Mouse (Mus musculus): Measurements from ENCODE around the gene Crybg1. TPM values are rescaled to one million over a fixed set of nuclear protein-coding genes. Genes with fewer than 3 reads are reported as not detected.

Gene Crybg1
- total and polyA plus RNA-seq, 3 experiments: 3.9 to 6.6 (median 5.2) TPM

DNA sequence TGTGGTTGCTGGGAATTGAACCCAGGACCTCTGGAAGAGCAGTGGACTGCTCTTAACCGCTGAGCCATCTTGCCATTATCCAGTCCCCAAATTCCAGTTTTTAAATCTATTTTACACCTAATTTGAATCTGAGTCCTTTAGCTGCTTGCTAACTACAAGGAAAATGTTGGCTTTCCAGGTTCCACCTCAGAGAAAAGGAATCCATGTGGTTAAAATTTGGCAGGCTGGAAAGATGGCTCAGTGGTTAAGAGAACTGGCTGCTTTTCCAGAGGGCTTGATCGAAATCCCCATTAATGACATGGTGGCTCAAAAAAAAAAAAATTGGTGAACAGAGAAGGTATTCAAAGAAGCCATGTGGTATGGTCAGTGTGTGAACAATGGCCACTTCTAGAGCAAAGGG is 1.8 kb upstream of the Crybg1 start:
- no peak for TF ChIP-seq TBP (conservative IDR thresholded peaks at IDR 0.05; ENCODE audit: low read depth, low read length)
- TF ChIP-seq JUN (IDR thresholded peaks at IDR 0.05; ENCODE audit: insufficient read depth, low read depth, low read length): no peak
- no peak for TF ChIP-seq RCOR1 (conservative IDR thresholded peaks at IDR 0.05; ENCODE audit: low read depth, low read length)
- TF ChIP-seq USF1 (IDR thresholded peaks at IDR 0.05; ENCODE audit: low read depth, low read length): no peak
- TF ChIP-seq MEF2A (IDR thresholded peaks at IDR 0.05; ENCODE audit: borderline replicate concordance, low read depth, low read length): no peak
- TF ChIP-seq EP300 (IDR thresholded peaks at IDR 0.05; ENCODE audit: low read length): no peak
- no peak for TF ChIP-seq TCF12 (IDR thresholded peaks at IDR 0.05; ENCODE audit: low read depth, low read length)
- Histone ChIP-seq H3K36me3 (replicated peaks in 1 of 2; ENCODE audit: control insufficient read depth in 1 of 2, insufficient read depth in 1 of 2, low read length in 1 of 2) (no peaks in the 10 kb centered on the region), H3K4me3 (replicated peaks in 1 of 3; ENCODE audit: low read depth in 2 of 3, low read length in 2 of 3, poor library complexity in 1 of 3) (no peak overlapping the region), H3K4me2 (ENCODE audit: insufficient read depth, low read depth, poor library complexity, severe bottlenecking) (no peak overlapping the region), H3K9ac (ENCODE audit: insufficient read depth, low read depth) (no peak overlapping the region), H3K79me2 (replicated peaks; ENCODE audit: control insufficient read depth, extremely low read depth, insufficient read depth, poor library complexity, severe bottlenecking) (no peaks in the 10 kb centered on the region), H3K4me1 (ENCODE audit: control insufficient read depth in 1 of 2, insufficient read depth in 2 of 2) (no peaks in the 10 kb centered on the region), H3K9me3 (replicated peaks; ENCODE audit: low read length) (no peaks in the 10 kb centered on the region), H3K27ac (ENCODE audit: insufficient read depth, low read depth) (no peak overlapping the region), H3K27me3 (replicated peaks) (no peaks in the 10 kb centered on the region)
- DNase-seq (ENCODE audit: extremely low read depth): no peak
- in situ Hi-C loops (cut with MboI; ENCODE audit: low pct_ligation_motif_present, low pct_unique_long_range_greater_than_20kb, low sequenced_read_pairs) (no loop called here), dilution Hi-C loops (cut with MboI; ENCODE audit: extremely low pct_ligation_motif_present, extremely low pct_unique_long_range_greater_than_20kb, low sequenced_read_pairs) (no loop called here)

DNA sequence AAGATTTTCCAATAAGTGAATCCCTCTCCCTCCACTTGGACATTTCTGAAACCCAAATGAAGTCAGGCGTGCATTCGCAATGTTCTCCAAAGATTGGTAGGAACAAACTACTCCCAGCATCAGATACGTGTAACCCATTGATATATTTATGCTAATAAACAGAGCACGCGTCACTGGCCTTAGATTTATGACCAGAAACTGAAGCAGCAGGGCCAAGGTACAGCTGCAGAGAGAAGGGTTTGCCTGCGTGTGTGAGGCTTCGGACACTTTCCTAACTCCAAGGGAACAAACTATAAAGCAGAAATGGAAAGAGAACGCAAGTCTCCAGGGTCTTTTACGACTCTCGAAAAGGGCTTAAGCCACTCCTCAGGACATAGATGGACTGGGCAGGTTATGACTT is 5.3 kb downstream of the Crybg1 start:
- Histone ChIP-seq H3K9ac (ENCODE audit: insufficient read depth, low read depth) (no peak overlapping the region), H3K27ac (ENCODE audit: insufficient read depth, low read depth) (no peak overlapping the region), H3K27me3 (replicated peaks) (no peaks in the 10 kb centered on the region), H3K79me2 (replicated peaks; ENCODE audit: control insufficient read depth, extremely low read depth, insufficient read depth, poor library complexity, severe bottlenecking) (no peaks in the 10 kb centered on the region), H3K36me3 (replicated peaks in 1 of 2; ENCODE audit: control insufficient read depth in 1 of 2, insufficient read depth in 1 of 2, low read length in 1 of 2) (no peaks in the 10 kb centered on the region), H3K4me3 (replicated peaks in 1 of 3; ENCODE audit: low read depth in 2 of 3, low read length in 2 of 3, poor library complexity in 1 of 3) (no peak overlapping the region), H3K4me1 (ENCODE audit: control insufficient read depth in 1 of 2, insufficient read depth in 2 of 2) (no peaks in the 10 kb centered on the region), H3K9me3 (replicated peaks; ENCODE audit: low read length) (no peaks in the 10 kb centered on the region), H3K4me2 (ENCODE audit: insufficient read depth, low read depth, poor library complexity, severe bottlenecking) (no peak overlapping the region)
- no peak for DNase-seq (ENCODE audit: extremely low read depth)
- dilution Hi-C loops (cut with MboI; ENCODE audit: extremely low pct_ligation_motif_present, extremely low pct_unique_long_range_greater_than_20kb, low sequenced_read_pairs) (no loop called here), in situ Hi-C loops (cut with MboI; ENCODE audit: low pct_ligation_motif_present, low pct_unique_long_range_greater_than_20kb, low sequenced_read_pairs) (no loop called here)
- TF ChIP-seq MAFK (IDR thresholded peaks at IDR 0.05; ENCODE audit: insufficient replicate concordance, low read length): no peak
- no peak for TF ChIP-seq E2F4 (IDR thresholded peaks at IDR 0.05; ENCODE audit: insufficient replicate concordance, low read depth, low read length)
- TF ChIP-seq JUND (conservative IDR thresholded peaks at IDR 0.05; ENCODE audit: low read depth, low read length): no peak
- no peak for TF ChIP-seq MXI1 (IDR thresholded peaks at IDR 0.05; ENCODE audit: low read depth, low read length)
- TF ChIP-seq ZKSCAN1 (IDR thresholded peaks at IDR 0.05; ENCODE audit: borderline replicate concordance, low read depth, low read length): no peak
- TF ChIP-seq CHD1 (IDR thresholded peaks at IDR 0.05; ENCODE audit: low read depth, low read length): no peak
- no peak for TF ChIP-seq SMC3 (IDR thresholded peaks at IDR 0.05; ENCODE audit: low read depth, low read length)
- no peak for TF ChIP-seq TBP (conservative IDR thresholded peaks at IDR 0.05; ENCODE audit: low read depth, low read length)
- TF ChIP-seq SIN3A (IDR thresholded peaks at IDR 0.05; ENCODE audit: low read length): no peak
- TF ChIP-seq EP300 (IDR thresholded peaks at IDR 0.05; ENCODE audit: low read length): no peak
